Mouse (Mus musculus): ENCODE data around the gene Fam161a.

Gene Fam161a

DNA sequence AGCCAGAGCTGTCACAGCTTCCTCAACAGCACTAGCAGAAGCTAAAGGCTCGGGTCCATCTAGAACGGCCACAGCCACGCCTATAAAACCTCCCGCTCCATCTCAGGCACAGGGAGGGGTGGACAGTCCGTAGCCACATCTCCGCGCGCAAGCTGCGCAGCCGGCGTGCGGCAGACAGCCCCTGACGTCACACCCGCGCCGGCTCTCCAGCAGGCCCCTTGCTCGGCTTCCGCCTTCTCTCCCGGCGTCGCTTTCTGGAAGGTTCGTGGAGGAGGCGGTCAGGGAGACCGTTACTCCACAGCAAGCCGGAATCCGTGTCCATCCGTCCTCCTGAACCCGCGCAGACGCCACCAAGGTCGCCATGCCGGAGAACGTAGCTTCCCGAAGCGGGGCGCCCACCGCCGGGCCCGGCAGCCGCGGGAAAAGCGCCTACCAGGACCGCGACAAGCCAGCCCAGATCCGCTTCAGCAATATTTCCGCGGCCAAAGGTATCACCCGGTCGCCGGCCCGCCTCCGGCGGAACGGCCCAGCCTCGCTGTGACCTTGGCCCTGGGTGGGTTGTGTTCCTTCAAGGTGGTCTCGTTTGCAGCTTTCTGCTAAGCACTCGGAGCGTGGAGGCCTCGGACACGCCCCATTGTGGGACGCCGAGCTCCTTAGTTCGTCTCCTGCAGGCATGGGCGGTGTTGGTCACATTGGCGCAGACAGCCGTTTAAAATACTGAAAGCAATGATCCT is 16.8 kb upstream of the Fam161a start, which contains the start of gene Cct4:
Gene Cct4, plus strand, starts transcription at position 127 of the 734 bp plus-strand sequence.
- DNase-seq (ENCODE audit: low read depth): peak; percentile 77

- DNase-seq (ENCODE audit: low read depth): no peak
Observed at GRCm38 (mm10) chr11:22991218-22991835, 16.0 kb upstream of the Fam161a start.

- DNase-seq (ENCODE audit: low read depth): no peak
Observed at GRCm38 (mm10) chr11:22994271-22994670, 13.1 kb upstream of the Fam161a start.

- DNase-seq (ENCODE audit: low read depth): no peak
Observed at GRCm38 (mm10) chr11:22995461-22995860, 11.9 kb upstream of the Fam161a start.

DNA sequence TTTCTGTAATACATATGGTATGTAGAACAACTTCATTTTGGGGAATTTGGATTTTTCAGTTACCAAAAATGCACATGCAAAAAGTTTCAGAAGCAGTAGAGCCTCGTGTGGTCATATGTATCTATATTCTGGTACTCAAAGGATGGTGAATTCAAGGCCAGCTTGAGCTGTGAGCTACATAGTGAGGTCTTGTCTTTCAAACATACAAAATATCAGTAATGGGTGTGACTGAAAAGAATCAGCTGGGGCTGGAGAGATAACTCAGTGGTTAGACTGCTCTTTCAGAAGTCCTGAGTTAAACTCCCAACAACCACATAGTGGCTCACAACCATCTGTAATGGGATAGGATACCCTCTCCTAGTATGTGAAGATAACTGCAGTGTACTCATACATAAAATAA is 9.0 kb upstream of the Fam161a start:
- no peak for DNase-seq (ENCODE audit: low read depth)

DNA sequence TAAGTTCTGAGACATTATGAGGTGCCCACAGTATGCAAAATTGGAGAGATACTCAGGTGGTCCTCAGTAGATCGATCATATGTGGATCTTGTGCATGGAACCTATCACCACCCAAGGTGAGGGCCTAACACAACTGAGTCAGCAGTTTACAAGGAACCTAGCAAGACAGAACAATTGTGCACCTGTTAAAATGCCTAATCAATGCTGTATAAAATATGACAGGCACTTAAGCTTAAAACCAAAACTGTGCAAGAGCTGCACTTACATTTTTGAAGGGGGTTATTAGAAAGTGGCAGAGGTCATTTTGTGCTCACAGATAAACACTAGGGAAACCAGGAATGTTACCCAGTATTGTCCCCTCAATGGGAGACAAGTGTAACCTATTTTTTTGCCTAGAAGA is 2.1 kb upstream of the Fam161a start:
- no peak for DNase-seq (ENCODE audit: low read depth)

DNA sequence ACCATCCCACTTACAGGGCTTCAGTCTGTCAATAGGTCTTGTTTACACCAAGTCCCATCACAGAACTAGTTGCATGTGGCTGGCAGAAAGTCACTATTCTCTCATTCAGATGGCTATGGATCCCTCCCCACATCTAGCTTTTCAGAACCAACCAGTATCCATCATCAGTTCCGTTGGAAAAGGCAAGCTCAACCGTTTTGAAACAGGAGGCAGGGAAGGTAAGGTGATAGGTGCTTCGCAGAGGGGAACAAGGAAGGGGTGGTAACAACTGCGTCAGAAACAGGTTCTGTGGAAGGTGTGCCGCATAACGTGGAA is 208 bp upstream of the Fam161a start:
- DNase-seq (ENCODE audit: low read depth): no peak

GRCm38 (mm10) chr11:23008181-23008823 is 971 bp downstream of the Fam161a start:
- DNase-seq (ENCODE audit: low read depth): peak; percentile 77

DNA sequence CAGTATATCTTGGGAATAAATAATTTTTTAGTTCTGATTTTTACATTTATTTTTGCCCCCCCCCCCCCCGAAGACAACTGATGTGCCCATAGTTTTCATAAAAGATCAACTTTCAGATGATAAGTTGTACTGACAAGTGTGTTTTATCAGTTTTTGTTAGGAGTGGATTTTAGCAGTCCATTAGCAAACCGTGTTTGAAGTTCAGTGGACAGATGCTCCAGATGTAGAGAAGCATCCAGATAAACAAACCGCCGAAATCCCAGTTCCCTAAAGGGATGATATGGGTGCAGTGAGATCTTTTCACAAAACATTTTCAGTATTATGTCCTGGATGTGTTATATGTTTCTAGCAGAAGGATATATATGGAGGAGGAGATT is 1.5 kb downstream of the Fam161a start:
- no peak for DNase-seq (ENCODE audit: low read depth)

GRCm38 (mm10) chr11:23013096-23013495 is 5.8 kb downstream of the Fam161a start:
- DNase-seq (ENCODE audit: low read depth): no peak

DNA sequence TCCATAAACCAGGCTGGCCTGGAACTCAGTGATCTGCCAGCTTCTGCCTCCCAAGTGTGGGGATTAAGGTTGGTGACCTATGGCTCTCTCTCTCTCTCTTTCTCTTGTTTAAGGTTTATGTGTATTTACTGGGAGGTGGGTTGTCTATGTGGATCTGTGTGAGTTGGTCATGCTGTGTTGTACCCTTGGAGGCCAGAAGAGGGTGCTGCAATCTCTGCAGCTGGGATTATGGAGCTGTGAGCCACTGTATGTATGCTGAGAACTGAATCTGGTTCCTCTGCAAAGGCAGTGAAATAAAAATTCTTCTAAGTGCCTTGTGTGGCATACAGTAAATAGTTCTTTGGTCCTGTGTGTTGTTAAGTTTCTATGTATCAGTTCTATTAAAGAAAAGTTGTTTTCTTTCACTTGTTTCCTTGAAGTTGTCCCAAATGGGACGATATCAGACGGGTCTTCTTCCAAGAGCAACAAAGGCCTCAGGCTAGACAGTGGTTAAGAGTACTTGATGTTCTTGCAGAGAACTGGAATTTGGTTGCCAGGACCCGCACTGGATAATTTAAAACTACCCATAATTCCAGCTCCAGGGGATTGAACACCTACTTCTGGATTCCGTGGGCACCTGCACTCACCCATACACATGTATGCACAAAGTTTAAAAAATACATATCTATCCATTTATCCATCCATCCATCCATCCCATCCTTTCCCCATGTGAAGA is 6.4 kb downstream of the Fam161a start:
- peak; percentile 36 for DNase-seq (ENCODE audit: low read depth)

DNA sequence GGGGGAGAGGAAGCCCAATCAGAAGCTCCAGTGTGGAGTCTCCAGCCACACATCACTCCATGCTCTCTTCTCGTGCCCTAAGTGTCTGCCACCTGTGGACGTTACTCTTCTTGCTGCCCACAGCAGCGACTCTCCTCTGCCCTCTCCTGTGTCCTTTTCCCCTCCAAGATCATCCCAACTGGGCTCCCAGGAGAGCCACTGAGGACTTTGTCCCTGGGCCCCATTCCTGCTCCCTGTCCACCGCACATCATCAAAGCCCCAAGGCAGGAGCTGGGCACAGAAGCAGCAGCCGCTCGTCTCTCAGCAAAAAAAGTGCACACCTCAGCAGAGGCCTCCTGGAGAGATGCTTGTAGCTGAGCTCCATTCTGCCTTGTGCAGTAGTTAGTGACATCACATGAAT is 7.7 kb downstream of the Fam161a start:
- no peak for DNase-seq (ENCODE audit: low read depth)

DNA sequence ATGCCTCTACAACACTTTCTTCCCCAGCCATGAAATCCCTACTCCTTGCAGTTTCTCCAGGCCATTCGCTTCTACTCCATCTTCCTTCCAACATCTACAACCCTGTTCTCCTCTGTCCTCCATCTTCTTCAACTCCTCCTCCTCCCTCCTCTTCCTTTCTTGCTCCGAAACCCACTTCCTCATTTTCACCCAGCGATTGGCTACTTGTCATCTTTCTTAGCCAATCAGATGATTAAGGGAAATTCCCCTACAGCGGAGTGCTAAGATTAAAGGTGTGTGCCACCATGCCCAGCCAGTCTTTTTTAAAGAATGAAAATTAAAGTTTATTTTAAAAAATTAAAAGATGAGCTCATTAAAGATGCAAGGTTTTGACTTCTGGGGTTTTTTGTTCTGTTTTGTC is 10.6 kb downstream of the Fam161a start:
- DNase-seq (ENCODE audit: low read depth): no peak

GRCm38 (mm10) chr11:23020116-23020770 is 12.9 kb downstream of the Fam161a start:
- DNase-seq (ENCODE audit: low read depth): no peak

DNA sequence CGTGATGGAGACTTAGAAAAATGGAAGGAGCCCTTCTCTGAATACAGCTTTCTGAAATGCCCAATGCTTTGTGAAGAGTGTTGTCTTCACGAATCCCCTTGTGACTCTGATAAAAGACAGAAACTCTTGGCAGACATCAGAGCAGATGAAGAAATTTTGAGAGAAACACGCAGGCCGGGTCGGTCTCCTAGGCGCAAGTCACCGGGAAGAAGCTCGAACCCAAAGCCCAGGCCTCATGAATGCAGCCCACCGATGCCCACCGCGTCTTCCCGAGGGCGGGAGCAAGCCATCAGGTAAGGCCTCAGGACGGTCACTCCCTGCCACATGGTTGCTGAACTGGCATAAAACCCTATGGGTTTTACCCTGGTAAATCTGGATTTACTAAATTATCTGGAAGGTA is 13.5 kb downstream of the Fam161a start:
- no peak for DNase-seq (ENCODE audit: low read depth)

- no peak for DNase-seq (ENCODE audit: low read depth)
Observed at GRCm38 (mm10) chr11:23023155-23023554, 15.8 kb downstream of the Fam161a start.

GRCm38 (mm10) chr11:23024169-23024568 is 16.8 kb downstream of the Fam161a start:
- no peak for DNase-seq (ENCODE audit: low read depth)

GRCm38 (mm10) chr11:23028957-23029356 is 21.6 kb downstream of the Fam161a start:
- no peak for DNase-seq (ENCODE audit: low read depth)

- no peak for DNase-seq (ENCODE audit: low read depth)
Observed at GRCm38 (mm10) chr11:23029399-23029798, 22.1 kb downstream of the Fam161a start.

- DNase-seq (ENCODE audit: low read depth): no peak
Observed at GRCm38 (mm10) chr11:23047252-23047651, 39.9 kb downstream of the Fam161a start.

GRCm38 (mm10) chr11:23047663-23048582 is 40.6 kb downstream of the Fam161a start:
- DNase-seq (ENCODE audit: low read depth): no peak

All from c-Kit-positive CD71-negative TER-119-negative erythroid progenitor cells, embryonic 14.5 days (primary cell).